ENCODE assay signal across 2 mouse cellular contexts in the genomic region with DNA sequence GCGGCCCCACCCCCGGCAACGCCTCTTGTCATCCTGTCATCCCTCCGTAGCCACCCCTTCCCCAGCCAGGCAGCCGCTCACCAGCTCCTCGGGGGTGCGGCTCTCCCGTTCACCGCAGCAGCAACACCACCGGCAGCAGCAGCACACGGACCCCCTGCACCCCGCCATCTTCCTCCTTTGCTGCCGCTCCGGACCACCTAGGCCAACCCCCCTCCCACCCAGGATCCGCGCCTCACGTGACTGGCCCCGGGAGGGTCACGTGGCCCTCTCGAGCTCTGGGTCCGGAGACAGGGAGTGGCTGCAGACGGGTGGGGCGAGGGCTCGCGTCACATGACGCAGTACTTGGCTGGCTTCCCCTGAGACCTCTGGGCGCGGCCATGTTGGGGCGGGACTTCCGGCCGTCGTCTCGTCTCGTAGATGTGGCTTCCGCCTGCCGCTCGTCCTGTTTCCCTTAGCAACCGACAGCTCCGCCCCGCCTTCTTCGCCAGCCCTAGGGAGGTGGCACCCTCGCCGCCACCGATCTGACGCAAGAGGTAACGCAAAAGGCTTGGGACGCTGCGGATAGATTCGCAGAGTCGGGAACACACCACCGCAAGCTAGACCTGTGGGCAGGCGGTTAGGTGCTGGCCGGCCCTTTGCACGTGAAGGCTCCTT.
TF ChIP-seq lines count a peak whose summit lies in the region.

TSS of gene Clcn6 (minus strand) at position 222 of the 654 bp plus-strand sequence.
TSS of gene Mthfr (plus strand) at position 478 of the 654 bp plus-strand sequence.

TF ChIP-seq in C2C12, 6 proteins besides CTCF, POLR2A, EP300 and RAD21 (continued from another document):
- TF ChIP-seq CEBPB (IDR thresholded peaks at IDR 0.05; ENCODE audit: low read depth): peak; percentile 78

TF ChIP-seq in myocyte, 11 proteins besides CTCF, POLR2A, EP300 and RAD21 (continued from another document):
- TF ChIP-seq MYOG (IDR thresholded peaks at IDR 0.05; ENCODE audit: control insufficient read depth in 1 of 3, insufficient read depth in 1 of 3, insufficient read length in 2 of 3, low read depth in 2 of 3): peak in 1 of 3 experiments; percentile 12
- no peak for TF ChIP-seq REST (IDR thresholded peaks at IDR 0.05; ENCODE audit: insufficient read depth, insufficient read length)
- no peak for TF ChIP-seq E2F4 (IDR thresholded peaks at IDR 0.05; ENCODE audit: insufficient read depth)
- peak; percentile 99 for TF ChIP-seq POLR2AphosphoS2 (IDR thresholded peaks at IDR 0.05; ENCODE audit: insufficient read length, low read depth)
- TF ChIP-seq USF1 (IDR thresholded peaks at IDR 0.05; ENCODE audit: low read depth): peak; percentile 100
- TF ChIP-seq MYOD1 (IDR thresholded peaks at IDR 0.05; ENCODE audit: control insufficient read depth in 1 of 3, insufficient read length in 2 of 3, low read depth in 2 of 3): no peak
